Mouse (Mus musculus) forebrain, embryonic 13.5 days (tissue): Measurements from ENCODE around the gene Asb6. TPM values are rescaled to one million over a fixed set of nuclear protein-coding genes. Genes with fewer than 3 reads are reported as not detected.

Source experiments
- ATAC-seq: fragments of 200-750 bp; cut with Nextera tagmentation; 2 replicates; pipeline ENCODE4 v1.8.0; 2017
- H3K27ac ChIP-seq: fragments of 300-500 bp; sonication (generic); 2 replicates; pipeline ENCODE4 v1.5.1; 2015; ENCODE audit warnings: inconsistent platforms, mild to moderate bottlenecking, moderate library complexity
- H3K27me3 ChIP-seq: fragments of 300-500 bp; sonication (generic); 2 replicates; pipeline ENCODE4 v1.6.1; 2015; ENCODE audit warnings: mild to moderate bottlenecking, inconsistent platforms
- H3K36me3 ChIP-seq: fragments of 300-500 bp; sonication (generic); 2 replicates; pipeline ENCODE4 v1.6.1; 2015; ENCODE audit warnings: mild to moderate bottlenecking, inconsistent platforms; ENCODE audit not compliant: poor library complexity, severe bottlenecking
- H3K4me1 ChIP-seq: fragments of 300-500 bp; sonication (generic); 2 replicates; pipeline ENCODE4 v1.6.1; 2015; ENCODE audit warnings: inconsistent platforms
- H3K4me2 ChIP-seq: fragments of 300-500 bp; sonication (generic); 2 replicates; pipeline ENCODE4 v1.6.1; 2015; ENCODE audit warnings: inconsistent platforms, mild to moderate bottlenecking, moderate library complexity
- H3K4me3 ChIP-seq: fragments of 300-500 bp; sonication (generic); 2 replicates; pipeline ENCODE4 v1.5.1; 2015; ENCODE audit warnings: mild to moderate bottlenecking, inconsistent platforms
- H3K9ac ChIP-seq: fragments of 300-500 bp; sonication (generic); 2 replicates; pipeline ENCODE4 v1.6.1; 2015; ENCODE audit warnings: mild to moderate bottlenecking, inconsistent platforms
- H3K9me3 ChIP-seq: fragments of 300-500 bp; sonication (generic); replicated peaks from 2 replicates; pipeline ENCODE4 v1.6.1; 2016; ENCODE audit warnings: inconsistent platforms
- WGBS: fragments of 180-500 bp; shearing (Covaris S2); methylation state at CpG from one replicate; pipeline ENCODE4 v1.1.7; 2015; 5-methylcytosine and 5-hydroxymethylcytosine counted together
- polyA plus RNA-seq: library from polyadenylated mRNA; unstranded; fragments of >200 nt; fragmentation: Nextera tagmentation; extraction: Ambion mirVana; gene quantifications from 2 replicates; pipeline ENCODE4 v1.2.1, GENCODE M21; 2015

Asb6 gene
- 39.4 and 43.4 TPM in 2 replicates for polyA plus RNA-seq

DNA sequence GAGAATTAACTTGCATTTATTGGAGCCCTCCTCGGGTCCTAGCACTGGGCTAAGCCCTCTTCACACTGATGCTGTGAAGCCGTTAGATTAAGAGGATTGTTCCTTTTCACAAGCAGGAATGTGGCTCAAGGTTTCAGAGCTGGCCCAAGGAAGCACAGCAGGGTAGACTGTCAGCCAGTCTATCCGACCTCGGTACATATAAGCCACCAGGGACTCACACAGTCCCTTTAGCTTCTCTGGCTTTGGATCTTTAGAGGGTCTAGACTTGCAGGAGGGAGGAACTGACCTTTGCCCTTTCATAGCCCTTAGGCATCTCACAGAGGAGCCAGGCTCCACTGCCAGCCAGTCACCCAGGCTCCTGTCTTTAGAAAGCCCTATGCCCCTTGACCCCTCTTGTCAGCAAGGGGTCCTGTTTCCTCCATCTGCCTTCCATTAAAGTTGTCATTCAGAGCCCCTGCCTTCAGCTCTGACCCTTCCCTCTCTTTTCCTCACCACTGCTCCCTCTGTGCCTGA, at the start of gene Asb6:
Gene Asb6, minus strand, starts transcription at position 51 of the 513 bp plus-strand sequence.
- Histone ChIP-seq H3K27me3 (no peaks in the 10 kb centered on the region), H3K27ac (no peak within 1 kb of the TSS), H3K9me3 (no peaks in the 10 kb centered on the region), H3K4me1 (peaks cover 15% of the 10 kb centered on the region), H3K9ac (no peak within 1 kb of the TSS), H3K36me3 (peaks cover 12% of the 10 kb centered on the region), H3K4me2 (no peak within 1 kb of the TSS), H3K4me3 (no peak within 1 kb of the TSS)
- no peak for ATAC-seq
- WGBS = 5% methylated on average over 4 of the region's 4 CpGs

DNA sequence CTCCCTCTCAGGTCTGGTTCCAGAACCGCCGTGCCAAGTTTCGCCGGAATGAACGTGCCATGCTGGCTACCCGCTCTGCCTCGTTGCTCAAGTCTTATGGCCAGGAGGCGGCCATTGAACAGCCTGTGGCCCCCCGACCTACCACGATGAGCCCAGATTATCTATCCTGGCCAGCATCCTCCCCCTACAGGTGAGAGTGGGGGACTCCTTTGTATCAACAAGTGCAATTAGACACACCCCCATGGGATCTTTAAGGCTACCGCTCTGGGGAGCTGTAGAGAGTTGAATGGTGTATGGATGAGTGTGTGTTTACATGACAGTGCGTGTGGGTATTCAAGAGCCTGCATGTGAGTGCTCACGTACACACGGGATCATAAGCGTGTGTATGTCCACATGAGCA, 49.3 kb upstream of the Asb6 start:
- Histone ChIP-seq H3K36me3 (no peaks in the 10 kb centered on the region), H3K4me2 (no peak overlapping the region), H3K4me1 (peaks cover 19% of the 10 kb centered on the region), H3K9me3 (no peaks in the 10 kb centered on the region), H3K27ac (no peak overlapping the region), H3K27me3 (no peaks in the 10 kb centered on the region), H3K4me3 (no peak overlapping the region), H3K9ac (no peak overlapping the region)
- WGBS = 94% methylated on average over 15 of the region's 15 CpGs
- no peak for ATAC-seq

DNA sequence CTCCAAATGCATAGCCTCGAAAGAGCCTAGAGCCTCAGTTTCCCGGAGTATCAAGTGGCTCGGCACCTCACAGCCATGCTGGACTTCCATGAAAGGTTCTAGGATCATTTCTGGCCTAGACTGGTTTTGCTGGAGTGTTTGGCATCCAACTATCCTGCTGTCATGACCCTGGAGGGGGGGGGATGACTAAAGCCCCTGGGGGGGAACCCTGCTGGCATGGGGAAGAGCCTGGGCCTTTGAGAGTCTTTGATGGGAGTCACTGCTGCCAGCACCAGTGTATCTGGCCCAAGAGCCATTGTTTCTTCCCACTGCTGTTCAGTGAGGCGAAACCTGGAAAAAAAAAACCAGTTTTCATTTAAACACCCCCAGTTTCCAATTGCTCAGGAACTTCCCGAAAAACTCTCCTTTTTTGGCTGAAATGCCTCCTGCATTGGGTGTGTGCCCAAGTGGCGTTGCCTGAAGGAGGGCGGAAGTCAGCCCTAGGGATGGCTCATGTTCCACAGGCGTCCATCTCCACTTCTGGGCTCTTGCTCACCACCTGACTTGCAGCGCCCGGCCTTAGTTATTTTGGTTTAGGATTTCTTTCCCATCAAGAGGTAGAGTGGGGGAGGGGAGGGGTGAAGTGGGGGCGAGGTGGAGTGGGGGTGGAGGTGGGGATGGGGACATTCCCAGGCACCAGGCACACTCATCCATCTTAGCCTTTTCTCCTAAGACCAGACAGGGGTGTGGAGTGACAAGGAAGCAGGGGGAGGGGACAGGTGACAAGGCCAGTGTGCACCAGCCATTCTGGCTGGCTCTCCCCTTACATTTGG, 45.7 kb upstream of the Asb6 start:
- Histone ChIP-seq H3K36me3 (no peaks in the 10 kb centered on the region), H3K9ac (no peak overlapping the region), H3K4me2 (no peak overlapping the region), H3K27ac (no peak overlapping the region), H3K27me3 (no peaks in the 10 kb centered on the region), H3K9me3 (no peaks in the 10 kb centered on the region), H3K4me1 (peaks cover 35% of the 10 kb centered on the region), H3K4me3 (no peak overlapping the region)
- no peak for ATAC-seq
- WGBS = 50% methylated on average over 11 of the region's 11 CpGs

DNA sequence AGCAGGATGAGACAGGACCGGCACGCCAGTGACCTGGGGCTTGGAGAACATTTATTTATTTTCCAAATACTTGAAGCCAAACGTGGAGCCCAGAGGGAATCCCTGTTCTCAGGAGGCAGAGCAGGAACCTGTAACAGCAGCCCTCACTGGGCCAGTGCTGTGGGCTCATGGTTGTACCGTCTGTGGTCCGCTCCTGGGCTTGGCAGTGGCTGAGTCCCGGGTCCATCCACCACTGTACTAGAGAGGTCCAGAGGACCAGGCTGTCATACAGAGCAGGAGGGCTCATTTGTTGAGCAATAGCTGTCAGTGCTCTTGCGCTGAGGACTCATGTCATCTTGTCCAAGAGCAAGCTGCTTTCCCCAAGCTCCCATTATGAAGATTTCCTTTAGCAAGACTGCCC, 45.0 kb upstream of the Asb6 start:
- Histone ChIP-seq H3K4me1 (peaks cover 35% of the 10 kb centered on the region), H3K9me3 (no peaks in the 10 kb centered on the region), H3K4me2 (no peak overlapping the region), H3K27me3 (no peaks in the 10 kb centered on the region), H3K9ac (no peak overlapping the region), H3K36me3 (no peaks in the 10 kb centered on the region), H3K27ac (no peak overlapping the region), H3K4me3 (no peak overlapping the region)
- no peak for ATAC-seq
- WGBS = 88% methylated on average over 7 of the region's 7 CpGs

DNA sequence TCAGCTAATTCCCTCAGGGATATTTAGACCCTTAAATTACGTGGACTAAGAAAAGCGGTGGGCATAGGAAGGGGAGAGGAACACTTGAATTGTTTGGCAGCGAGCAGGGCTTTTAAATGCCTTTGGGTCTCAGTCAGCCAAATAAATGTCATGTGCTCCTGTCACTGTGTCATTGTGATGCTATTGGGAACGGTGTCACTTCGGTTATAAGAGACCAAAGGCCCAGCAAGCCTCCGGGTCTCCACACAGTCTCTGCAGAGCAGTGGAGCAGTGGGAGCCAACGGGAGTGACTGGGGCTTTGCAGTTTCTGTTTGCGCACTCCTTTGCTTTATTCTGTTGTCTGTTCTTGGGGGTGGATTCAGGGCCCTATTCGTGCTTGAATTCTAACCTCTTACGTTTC, 44.3 kb upstream of the Asb6 start:
- no peak for ATAC-seq
- Histone ChIP-seq H3K9me3 (no peaks in the 10 kb centered on the region), H3K4me2 (no peak overlapping the region), H3K4me1 (peaks cover 35% of the 10 kb centered on the region), H3K9ac (no peak overlapping the region), H3K27ac (no peak overlapping the region), H3K4me3 (no peak overlapping the region), H3K27me3 (no peaks in the 10 kb centered on the region), H3K36me3 (no peaks in the 10 kb centered on the region)
- WGBS = 26% methylated on average over 10 of the region's 10 CpGs

DNA sequence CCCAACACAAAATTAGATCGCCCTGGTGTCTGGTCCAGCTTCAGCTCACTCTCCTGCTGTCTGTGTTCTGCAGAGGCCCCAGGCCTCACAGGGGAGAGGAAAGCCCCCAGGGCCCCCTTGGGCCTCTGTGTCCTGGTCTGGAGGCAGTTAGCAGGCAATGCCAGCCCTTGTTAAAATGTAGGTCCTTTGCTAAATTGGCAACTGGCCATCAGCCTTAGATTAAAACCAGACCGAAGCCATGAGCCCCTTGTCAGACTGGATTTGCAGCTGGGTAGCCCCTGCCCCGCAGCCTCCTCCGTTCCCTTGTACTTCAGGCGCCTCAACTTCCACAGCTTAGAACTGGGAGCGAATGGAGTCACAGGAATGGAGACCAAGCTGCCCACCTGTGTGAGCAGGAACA, 42.5 kb upstream of the Asb6 start:
- Histone ChIP-seq H3K4me1 (peaks cover 35% of the 10 kb centered on the region), H3K27me3 (no peaks in the 10 kb centered on the region), H3K4me3 (no peak overlapping the region), H3K36me3 (no peaks in the 10 kb centered on the region), H3K9ac (no peak overlapping the region; the same call in 1 of the 2 replicates), H3K9me3 (no peaks in the 10 kb centered on the region), H3K4me2 (no peak overlapping the region), H3K27ac (no peak overlapping the region)
- 74% methylated on average over 6 of the region's 6 CpGs for WGBS
- ATAC-seq = no peak

DNA sequence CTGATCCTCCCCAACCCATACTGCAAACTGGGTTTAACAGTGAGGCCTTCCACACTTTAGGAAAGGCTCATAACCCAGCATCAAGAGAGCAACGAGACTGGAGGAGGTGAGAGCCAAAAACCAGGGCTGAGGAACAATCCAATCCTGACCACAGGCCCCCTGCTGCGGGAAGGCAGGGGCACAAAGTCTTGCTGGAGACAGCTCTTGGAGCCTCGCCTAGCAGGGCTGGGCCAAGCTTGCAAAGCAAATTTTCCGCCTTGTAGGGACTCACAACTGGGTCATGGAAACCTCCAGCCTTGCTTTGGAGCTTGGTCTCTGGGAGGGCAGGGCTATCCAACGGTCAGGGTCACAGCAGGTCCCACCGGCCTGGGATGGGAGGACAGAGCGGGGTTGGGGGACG, 40.7 kb upstream of the Asb6 start:
- Histone ChIP-seq H3K9me3 (no peaks in the 10 kb centered on the region), H3K27ac (no peak overlapping the region), H3K27me3 (peaks cover 2% of the 10 kb centered on the region; the same call in 1 of the 2 replicates), H3K4me1 (peaks cover 29% of the 10 kb centered on the region), H3K4me2 (no peak overlapping the region), H3K4me3 (no peak overlapping the region), H3K9ac (no peak overlapping the region), H3K36me3 (no peaks in the 10 kb centered on the region)
- WGBS = 78% methylated on average over 8 of the region's 8 CpGs
- ATAC-seq = no peak

DNA sequence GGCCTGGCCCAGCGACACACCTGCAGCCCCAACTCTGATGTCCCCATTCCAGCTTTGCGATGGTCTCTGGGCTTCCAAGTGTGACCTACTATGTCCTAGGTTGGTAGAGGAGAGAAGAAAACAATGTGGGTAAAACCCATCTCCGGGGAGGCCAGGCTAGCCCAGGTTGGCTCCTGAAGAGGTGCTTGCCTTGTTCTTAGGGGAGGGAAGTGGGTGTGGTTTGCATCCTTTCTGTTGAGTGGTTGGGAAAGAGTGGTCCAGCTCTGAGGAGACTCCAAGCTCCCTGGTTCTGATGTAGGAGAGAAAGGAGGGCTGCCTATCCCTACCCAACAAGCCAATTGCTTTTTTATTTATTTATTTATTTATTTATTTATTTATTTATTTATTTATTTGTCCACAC, 35.3 kb upstream of the Asb6 start:
- Histone ChIP-seq H3K9me3 (no peaks in the 10 kb centered on the region), H3K4me1 (peaks cover 12% of the 10 kb centered on the region), H3K36me3 (no peaks in the 10 kb centered on the region), H3K4me2 (peak overlapping the region; percentile 53; the same call in 1 of the 2 replicates), H3K4me3 (no peak overlapping the region), H3K27me3 (peaks cover 27% of the 10 kb centered on the region), H3K27ac (no peak overlapping the region), H3K9ac (no peak overlapping the region)
- no peak for ATAC-seq
- 59% methylated on average over 3 of the region's 3 CpGs for WGBS

DNA sequence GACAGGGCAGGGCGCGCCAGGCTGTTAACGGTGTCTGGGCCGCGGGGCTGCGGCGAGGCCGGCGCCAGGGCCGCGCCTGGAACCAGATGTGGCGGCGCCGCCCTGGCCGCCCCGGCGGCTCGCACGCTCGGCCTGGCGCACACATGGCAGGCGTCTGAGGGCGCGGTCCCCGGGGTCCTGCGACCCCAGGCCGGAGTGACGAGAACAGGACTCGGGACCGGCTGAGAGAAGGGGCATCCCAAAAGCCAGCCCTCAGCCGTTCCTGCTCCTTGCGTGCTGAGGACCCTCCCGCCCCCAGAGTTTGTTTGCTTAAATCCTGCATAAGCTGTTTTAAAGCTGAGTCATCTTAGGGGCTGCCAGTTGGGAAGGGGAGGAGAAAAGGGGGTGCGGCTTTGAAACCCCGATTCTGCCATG, 34.8 kb upstream of the Asb6 start:
- ATAC-seq = no peak
- Histone ChIP-seq H3K27ac (no peak overlapping the region), H3K9me3 (no peaks in the 10 kb centered on the region), H3K4me3 (peak overlapping the region; percentile 20), H3K9ac (peak overlapping the region; percentile 46; the same call in 1 of the 2 replicates), H3K4me2 (peak overlapping the region; percentile 53), H3K4me1 (peaks cover 12% of the 10 kb centered on the region), H3K27me3 (peaks cover 27% of the 10 kb centered on the region), H3K36me3 (no peaks in the 10 kb centered on the region)
- 4% methylated on average over 35 of the region's 35 CpGs for WGBS

DNA sequence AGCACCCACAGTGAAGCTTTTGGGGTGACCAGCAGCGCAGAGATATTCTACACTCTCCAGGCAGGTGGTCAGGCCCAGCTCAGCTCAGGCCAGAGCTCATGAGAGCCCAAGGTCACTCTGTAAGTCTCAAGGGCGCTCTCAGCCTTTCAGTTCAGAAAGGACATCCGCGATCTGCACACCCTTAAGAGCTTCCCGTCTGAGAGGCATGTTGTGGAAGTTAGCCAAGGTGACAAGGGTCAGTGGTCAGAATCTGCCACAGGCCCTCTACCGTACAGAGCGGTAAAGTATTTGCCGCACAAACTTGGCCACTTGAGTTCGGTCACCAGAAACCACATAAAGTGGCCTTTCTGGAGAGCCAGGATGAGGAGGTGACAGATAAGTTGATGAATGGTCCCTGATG, 33.4 kb upstream of the Asb6 start:
- Histone ChIP-seq H3K36me3 (no peaks in the 10 kb centered on the region), H3K4me1 (peaks cover 12% of the 10 kb centered on the region), H3K9me3 (no peaks in the 10 kb centered on the region), H3K27me3 (peaks cover 27% of the 10 kb centered on the region), H3K4me2 (no peak overlapping the region), H3K4me3 (no peak overlapping the region), H3K27ac (no peak overlapping the region), H3K9ac (no peak overlapping the region)
- WGBS = 88% methylated on average over 9 of the region's 9 CpGs
- ATAC-seq = no peak

DNA sequence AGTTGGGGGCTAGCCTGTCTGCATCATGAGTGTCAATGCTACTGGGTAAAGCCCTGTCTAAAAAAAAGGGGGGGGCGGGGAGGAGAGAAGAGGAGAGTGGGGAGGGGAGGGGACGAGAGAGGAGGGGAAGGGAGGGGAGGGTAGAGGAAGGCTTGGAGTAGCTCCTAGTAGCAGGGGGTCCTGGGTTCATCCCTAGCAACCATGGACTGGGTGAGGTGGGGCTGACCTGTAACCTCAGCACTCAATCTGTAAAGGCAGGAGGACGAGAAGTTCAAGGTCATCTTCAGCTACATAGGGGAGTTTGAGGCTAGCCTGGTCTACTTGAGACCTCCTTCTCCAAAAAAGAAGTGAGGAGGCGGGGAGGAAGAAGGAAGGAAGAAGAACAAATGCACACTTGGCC, 31.9 kb upstream of the Asb6 start:
- WGBS = 73% methylated on average over 4 of the region's 4 CpGs
- Histone ChIP-seq H3K36me3 (no peaks in the 10 kb centered on the region), H3K4me2 (no peak overlapping the region), H3K9me3 (no peaks in the 10 kb centered on the region), H3K9ac (no peak overlapping the region), H3K27ac (no peak overlapping the region), H3K4me3 (no peak overlapping the region), H3K4me1 (peaks cover 12% of the 10 kb centered on the region), H3K27me3 (peaks cover 27% of the 10 kb centered on the region)
- ATAC-seq = no peak

DNA sequence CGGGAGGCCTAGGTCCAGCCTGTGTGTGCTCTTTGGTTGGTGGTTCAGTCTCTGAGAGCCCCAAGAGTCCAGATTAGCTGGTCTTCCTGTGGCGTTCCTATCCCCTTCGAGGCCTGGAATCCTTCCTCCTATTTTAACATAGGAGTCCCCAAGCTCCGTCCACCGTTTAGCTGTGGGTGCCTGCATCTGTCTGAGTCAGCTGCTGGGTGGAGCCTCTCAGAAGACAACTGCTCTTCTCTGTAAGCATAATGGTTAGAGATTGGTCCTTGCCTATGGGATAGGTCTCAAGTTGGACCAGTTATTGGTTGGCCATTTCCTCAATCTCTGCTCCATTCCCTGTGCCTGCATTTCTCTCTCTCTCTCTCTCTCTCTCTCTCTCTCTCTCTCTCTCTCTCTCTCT, 29.6 kb upstream of the Asb6 start:
- no peak overlapping the region for H3K4me2 ChIP-seq
- H3K9ac ChIP-seq = no peak overlapping the region
- H3K4me1 ChIP-seq = peaks cover 9% of the 10 kb centered on the region
- no peak overlapping the region for H3K27ac ChIP-seq
- no peaks in the 10 kb centered on the region for H3K9me3 ChIP-seq
- peaks cover 15% of the 10 kb centered on the region for H3K27me3 ChIP-seq
- ATAC-seq = no peak
- H3K4me3 ChIP-seq = no peak overlapping the region
- no peaks in the 10 kb centered on the region for H3K36me3 ChIP-seq
- 91% methylated on average over 5 of the region's 5 CpGs for WGBS

DNA sequence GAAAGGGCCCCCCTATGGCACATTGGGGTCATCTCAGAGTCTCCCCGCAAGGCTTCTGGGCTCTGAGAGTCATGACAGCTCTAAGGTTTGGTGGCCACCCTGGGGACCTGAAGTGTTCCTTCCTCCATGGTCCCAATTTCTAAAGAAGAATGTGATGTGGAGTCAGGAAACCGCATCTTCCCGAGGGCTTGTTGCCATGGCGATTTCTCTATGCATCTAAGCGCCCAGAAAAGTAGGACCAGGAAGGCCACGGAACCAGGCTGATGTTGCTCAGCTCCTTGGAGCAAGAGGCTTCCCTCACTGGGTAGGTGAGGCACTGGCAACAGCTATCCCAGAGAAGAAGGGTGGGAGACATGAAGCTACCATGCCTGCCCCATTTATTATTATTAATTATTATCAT, 26.9 kb upstream of the Asb6 start:
- Histone ChIP-seq H3K27ac (no peak overlapping the region), H3K36me3 (no peaks in the 10 kb centered on the region), H3K4me1 (peaks cover 17% of the 10 kb centered on the region), H3K27me3 (no peaks in the 10 kb centered on the region), H3K4me3 (no peak overlapping the region), H3K4me2 (no peak overlapping the region), H3K9me3 (no peaks in the 10 kb centered on the region), H3K9ac (no peak overlapping the region)
- WGBS = 63% methylated on average over 6 of the region's 6 CpGs
- no peak for ATAC-seq
